Mouse (Mus musculus) embryonic fibroblast, embryonic 13.5 days (primary cell): ENCODE results near the gene Zbed5.

Source experiments
- CTCF ChIP-seq: IDR thresholded peaks from 2 replicates; pipeline ENCODE4 v1.5.1; 2011; ENCODE audit warnings: mild to moderate bottlenecking, control low read depth, low read length, moderate library complexity, borderline replicate concordance; ENCODE audit not compliant: insufficient read depth
- POLR2A ChIP-seq: IDR thresholded peaks from 2 replicates; pipeline ENCODE4 v1.6.1; 2011; ENCODE audit warnings: low read depth, mild to moderate bottlenecking, control low read depth, low read length, moderate library complexity

DNA sequence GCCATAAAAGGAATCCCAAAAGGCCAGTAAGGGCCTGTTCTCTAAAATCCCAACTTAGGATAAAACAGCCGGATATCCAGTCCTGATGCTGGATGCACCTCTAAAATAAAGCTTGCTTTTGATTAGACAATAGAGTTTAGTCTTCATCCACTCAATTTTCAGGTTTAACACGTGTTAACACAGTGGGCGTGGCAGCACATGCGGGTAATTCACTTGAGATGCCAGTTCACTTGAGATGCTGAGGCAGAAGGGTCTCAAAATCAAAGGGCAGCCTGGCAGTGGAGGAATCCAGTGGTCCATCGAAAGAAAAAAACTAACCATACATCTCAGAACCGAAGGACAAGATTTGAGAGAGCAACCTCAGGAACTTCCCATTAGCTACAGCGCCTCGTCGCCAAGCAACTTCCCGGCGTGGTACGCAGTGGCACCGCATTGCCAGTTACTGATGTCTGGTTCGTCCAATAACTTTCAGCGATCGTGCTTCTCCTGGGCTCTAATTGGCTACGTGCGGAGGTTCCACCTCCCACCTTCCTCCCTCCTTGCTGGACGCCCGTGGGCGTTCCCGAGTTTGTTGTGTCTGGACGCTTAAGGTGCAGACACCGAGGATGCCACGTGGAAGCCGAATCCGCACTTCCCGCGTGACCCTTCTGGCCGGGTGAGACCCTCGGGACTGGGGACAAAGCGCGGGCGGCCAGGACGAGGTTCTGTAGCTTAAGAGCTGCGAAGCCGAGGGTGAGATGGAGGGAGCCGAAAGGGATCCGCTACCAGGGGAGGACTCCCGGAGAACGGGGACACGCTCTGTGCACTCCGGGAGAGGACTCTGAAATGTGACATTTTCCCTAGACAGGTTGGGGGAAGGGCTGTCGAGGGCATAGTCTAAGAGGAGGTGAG is at the start of gene Zbed5:
- TF ChIP-seq POLR2A (no peak), CTCF (no peak)
